Mouse (Mus musculus): Measurements from ENCODE around the gene Ngly1.

The Ngly1 gene

GRCm38 (mm10) chr14:16329756-16330155, 80.7 kb downstream of the Ngly1 start:
- no peak for DNase-seq (ENCODE audit: low spot score in 2 of 2)

GRCm38 (mm10) chr14:16334260-16334659, 85.2 kb downstream of the Ngly1 start:
- no peak for DNase-seq (ENCODE audit: low spot score in 2 of 2)

GRCm38 (mm10) chr14:16335835-16336417, 86.8 kb downstream of the Ngly1 start:
- DNase-seq (ENCODE audit: low spot score in 2 of 2), result no peak

GRCm38 (mm10) chr14:16347505-16347904, 98.4 kb downstream of the Ngly1 start:
- no peak for DNase-seq (ENCODE audit: low spot score in 2 of 2)

DNA sequence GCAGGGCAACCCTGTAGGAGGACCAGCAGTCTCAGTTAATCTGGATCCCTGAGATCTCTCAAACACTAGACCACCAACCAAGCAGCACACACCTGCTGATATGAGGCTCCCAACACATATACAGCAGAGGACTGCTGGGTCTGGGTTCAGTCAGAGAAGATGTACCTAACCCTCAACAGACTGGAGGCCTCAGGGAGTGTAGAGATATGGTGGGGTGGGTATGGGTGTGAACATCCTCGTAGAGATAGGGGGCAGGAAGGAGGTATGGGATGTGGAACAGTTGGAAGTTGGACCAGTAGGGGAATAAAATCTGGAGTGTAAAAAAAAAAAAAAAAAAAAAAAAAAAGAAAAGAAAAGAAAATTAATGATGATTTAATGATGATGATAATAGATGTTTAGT, 110.6 kb downstream of the Ngly1 start:
- DNase-seq (ENCODE audit: low spot score in 2 of 2), result no peak
